Mouse (Mus musculus) cerebellum, adult 2 months (tissue): Measurements from ENCODE around the gene Prpmp5.
"Not testable (repeated sequence)": the region's sequence is repeated elsewhere in the genome, so short reads cannot be mapped to it uniquely, and the experiment has no call there.

Experiments
- CTCF ChIP-seq: fragments of 200-500 bp; IDR thresholded peaks from 2 replicates; pipeline ENCODE4 v1.5.1; 2011; ENCODE audit warnings: low read depth, mild to moderate bottlenecking, control low read depth, low read length, moderate library complexity, borderline replicate concordance; ENCODE audit not compliant: insufficient read depth
- POLR2A ChIP-seq: fragments of 200-500 bp; IDR thresholded peaks from 2 replicates; pipeline ENCODE4 v1.6.1; 2011; ENCODE audit warnings: low read length, control low read depth, borderline replicate concordance; ENCODE audit not compliant: insufficient read depth

DNA sequence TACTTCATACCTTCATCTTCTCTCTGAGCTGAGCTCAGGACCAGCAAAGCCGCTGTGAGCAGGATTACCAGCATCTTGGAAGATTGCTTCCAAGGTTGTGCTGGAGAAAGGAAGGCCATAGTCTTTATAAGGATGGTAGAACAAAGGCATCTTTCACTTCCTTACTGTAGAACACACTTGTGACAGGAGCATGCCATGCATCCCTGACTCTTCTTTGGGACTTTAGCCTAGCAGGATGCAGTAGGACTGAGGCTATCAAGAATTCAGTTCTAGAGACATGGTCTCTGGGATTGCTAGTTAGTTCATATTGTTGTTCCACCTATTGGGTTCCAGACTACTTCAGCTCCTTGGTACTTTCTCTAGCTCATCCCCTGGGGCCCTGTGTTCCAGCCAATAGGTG is 49.5 kb upstream of the Prpmp5 start, which contains the start of gene Gm8882:
- not testable (repeated sequence) for TF ChIP-seq POLR2A, CTCF
